Mouse (Mus musculus) kidney, postnatal 0 days (tissue): ENCODE measurements around the gene Hat1. TPM values are rescaled to one million over a fixed set of nuclear protein-coding genes. Genes with fewer than 3 reads are reported as not detected.

Experiments used
- ATAC-seq: fragments of 200-750 bp; cut with Nextera tagmentation; replicated peaks from 2 replicates; pipeline ENCODE4 v1.8.0; 2017; ENCODE audit warnings: low read depth, moderate number of reproducible peaks, moderate TSS enrichment, moderate library complexity; ENCODE audit not compliant: low FRiP score
- DNase-seq: peaks from one replicate; pipeline ENCODE4 v3.0.0-alpha.2; 2016; ENCODE audit warnings: low spot score
- H3K27ac ChIP-seq: fragments of 300-500 bp; sonication (generic); 2 replicates; pipeline ENCODE4 v1.5.1; 2014; ENCODE audit warnings: mild to moderate bottlenecking
- H3K27me3 ChIP-seq: fragments of 300-500 bp; sonication (generic); 2 replicates; pipeline ENCODE4 v1.6.1; 2014; ENCODE audit warnings: low read length, mixed read lengths; ENCODE audit not compliant: insufficient read depth
- H3K36me3 ChIP-seq: fragments of 300-500 bp; sonication (generic); 2 replicates; pipeline ENCODE4 v1.6.1; 2014; ENCODE audit warnings: low read length, mixed read lengths; ENCODE audit not compliant: insufficient read depth
- H3K4me1 ChIP-seq: fragments of 300-500 bp; sonication (generic); replicated peaks from 2 replicates; pipeline ENCODE4 v1.6.1; 2014; ENCODE audit warnings: antibody characterized with exemption, low read length, mixed read lengths; ENCODE audit not compliant: insufficient read depth
- H3K4me2 ChIP-seq: fragments of 300-500 bp; sonication (generic); 2 replicates; pipeline ENCODE4 v1.6.1; 2014; ENCODE audit warnings: mild to moderate bottlenecking, low read length, moderate library complexity, mixed read lengths
- H3K4me3 ChIP-seq: fragments of 300-500 bp; sonication (generic); replicated peaks from 2 replicates; pipeline ENCODE4 v1.5.1; 2014; ENCODE audit warnings: low read depth, low read length
- H3K9ac ChIP-seq: fragments of 300-500 bp; sonication (generic); 2 replicates; pipeline ENCODE4 v1.6.1; 2014; ENCODE audit warnings: low read depth, low read length
- H3K9me3 ChIP-seq: fragments of 300-500 bp; sonication (generic); replicated peaks from 2 replicates; pipeline ENCODE4 v1.6.1; 2016; ENCODE audit warnings: low read length, inconsistent platforms, mixed read lengths
- CTCF ChIP-seq: IDR thresholded peaks from 2 replicates; pipeline ENCODE4 v1.5.1; 2016; ENCODE audit warnings: antibody characterized with exemption, low read depth, mild to moderate bottlenecking, moderate library complexity
- whole genome bisulfite sequencing: fragments of 180-500 bp; shearing (Covaris S2); extraction: QIAGEN DNeasy Blood & Tissue Kit; methylation state at CpG from one replicate; pipeline ENCODE4 v1.1.7; 2014; 5-methylcytosine and 5-hydroxymethylcytosine counted together
- polyA plus RNA-seq: library from polyadenylated mRNA; unstranded; fragments of >200 nt; fragmentation: Nextera tagmentation; extraction: Ambion mirVana; gene quantifications from 2 replicates; pipeline ENCODE4 v1.2.1, GENCODE M21; 2015

The Hat1 gene
- polyA plus RNA-seq, 1 experiment from 2014 or later = 85.9 TPM

DNA sequence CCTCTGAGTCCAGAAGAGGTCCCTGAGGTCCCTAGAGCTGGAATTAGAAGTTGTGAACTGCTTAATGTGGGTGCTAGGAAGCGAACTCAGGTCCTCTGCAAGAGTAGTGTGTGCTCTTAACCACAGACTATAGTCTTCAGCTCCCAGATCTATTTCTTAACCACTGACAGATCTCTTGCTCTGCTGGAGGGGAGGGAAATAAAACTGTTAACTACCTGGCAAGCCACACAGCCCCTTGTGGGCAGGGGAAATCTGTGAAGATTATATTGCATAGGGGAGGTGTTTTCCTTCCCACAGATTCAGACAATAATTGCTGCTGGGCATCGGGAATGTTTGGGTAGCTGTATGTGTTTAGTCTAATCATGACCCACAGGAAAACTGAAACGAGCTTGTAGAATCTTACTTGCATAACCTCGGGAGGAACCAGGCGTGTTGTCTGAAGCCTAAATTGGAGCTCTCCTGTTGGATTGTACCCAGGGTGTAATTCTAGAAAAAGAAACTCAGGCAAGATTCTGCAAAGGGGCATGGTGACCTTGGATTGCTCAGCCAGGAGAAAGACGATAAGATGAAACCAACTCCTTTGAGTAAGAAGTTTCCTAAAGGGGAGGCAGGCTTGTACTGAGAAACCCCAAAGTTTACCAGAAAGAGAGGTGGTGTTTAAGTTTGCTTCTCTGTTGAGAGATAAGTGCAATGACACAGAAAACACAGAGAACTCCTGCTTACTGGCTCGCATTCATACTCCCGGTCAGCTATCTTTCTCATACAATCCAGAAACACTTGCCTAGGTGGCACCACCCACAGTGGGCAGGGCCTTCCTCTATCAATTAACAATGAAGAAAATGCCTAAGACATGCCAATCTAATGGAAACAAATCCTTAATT is 14.2 kb upstream of the Hat1 start:
- Histone ChIP-seq H3K4me1 (no peaks in the 10 kb centered on the region), H3K4me2 (no peak overlapping the region), H3K36me3 (no peaks in the 10 kb centered on the region), H3K4me3 (no peak overlapping the region), H3K27me3 (no peaks in the 10 kb centered on the region), H3K27ac (no peak overlapping the region), H3K9ac (no peak overlapping the region), H3K9me3 (no peaks in the 10 kb centered on the region)
- no peak for TF ChIP-seq CTCF
- ATAC-seq (no peak), DNase-seq (peak; percentile 24)
- 43% methylated on average over 8 of the region's 8 CpGs for WGBS

DNA sequence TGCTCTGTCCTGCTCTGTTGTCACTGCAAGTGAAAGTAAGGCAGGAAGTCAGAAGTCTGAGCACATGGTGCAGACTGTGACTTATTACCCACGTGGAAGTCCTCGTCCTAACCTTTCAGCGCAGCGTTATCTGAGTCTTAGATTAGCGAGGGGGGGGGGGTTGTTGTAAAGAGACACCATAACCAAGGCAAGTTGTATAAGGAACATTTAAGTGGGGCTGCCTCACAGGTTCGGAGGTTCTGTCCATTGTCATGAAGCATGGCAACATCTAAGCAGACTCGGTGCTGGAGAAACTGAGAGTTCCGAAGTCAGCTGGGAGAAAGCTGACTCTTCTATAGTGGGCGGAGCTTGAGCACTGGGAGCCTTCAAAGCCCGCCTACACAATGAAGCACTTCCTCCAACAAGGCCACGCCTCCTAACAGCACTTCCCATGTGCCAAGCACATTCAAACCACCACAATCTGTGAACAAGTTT is 12.3 kb upstream of the Hat1 start:
- Histone ChIP-seq H3K4me3 (no peak overlapping the region), H3K9ac (no peak overlapping the region), H3K9me3 (no peaks in the 10 kb centered on the region), H3K4me1 (no peaks in the 10 kb centered on the region), H3K36me3 (no peaks in the 10 kb centered on the region), H3K4me2 (peak overlapping the region; percentile 21; the same call in 1 of the 2 replicates), H3K27ac (no peak overlapping the region), H3K27me3 (no peaks in the 10 kb centered on the region)
- no peak for TF ChIP-seq CTCF
- peak; percentile 28 for DNase-seq
- no peak for ATAC-seq
- 38% methylated on average over 11 of the region's 11 CpGs for WGBS

DNA sequence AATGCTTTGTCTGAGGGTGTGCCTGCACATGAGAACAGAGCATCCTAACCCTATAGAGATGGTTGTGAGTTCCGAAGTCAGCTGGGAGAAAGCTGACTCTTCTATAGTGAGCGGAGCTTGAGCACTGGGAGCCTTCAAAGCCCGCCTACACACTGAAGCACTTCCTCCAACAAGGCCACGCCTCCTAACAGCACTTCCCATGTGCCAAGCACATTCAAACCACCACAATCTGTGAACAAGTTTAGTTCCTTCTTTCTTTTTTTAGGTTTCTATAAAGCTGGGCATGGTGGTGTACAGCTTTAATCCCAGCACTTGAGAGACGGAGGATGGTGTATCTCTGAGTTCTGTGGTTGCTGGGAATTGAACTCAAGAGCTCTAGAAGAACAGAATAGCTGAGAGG is 11.3 kb upstream of the Hat1 start:
- Histone ChIP-seq H3K27ac (no peak overlapping the region), H3K27me3 (no peaks in the 10 kb centered on the region), H3K36me3 (no peaks in the 10 kb centered on the region), H3K9me3 (no peaks in the 10 kb centered on the region), H3K4me3 (no peak overlapping the region), H3K4me2 (no peak overlapping the region), H3K9ac (no peak overlapping the region), H3K4me1 (no peaks in the 10 kb centered on the region)
- TF ChIP-seq CTCF = no peak
- no peak for DNase-seq
- WGBS = 92% methylated on average over 5 of the region's 5 CpGs
- ATAC-seq = no peak

DNA sequence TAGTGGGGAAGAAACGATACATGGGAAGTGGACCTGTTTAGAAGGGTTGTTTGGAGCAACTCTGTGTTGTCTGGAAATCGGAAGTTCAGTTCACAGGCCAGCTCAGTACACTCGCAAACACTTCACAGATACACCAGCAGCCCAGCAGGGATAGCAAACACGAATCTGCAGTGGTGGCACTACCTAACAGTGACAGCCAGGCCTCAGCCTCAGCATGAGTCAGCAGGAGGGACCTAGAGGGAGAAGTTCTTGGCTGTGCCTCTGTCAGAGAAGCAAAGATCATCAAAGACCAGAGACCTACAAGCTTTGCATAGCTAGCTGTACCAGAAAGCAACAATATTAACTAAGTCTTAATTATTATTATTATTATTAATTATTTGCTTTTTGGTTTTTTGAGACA is 6.8 kb upstream of the Hat1 start:
- Histone ChIP-seq H3K9me3 (no peaks in the 10 kb centered on the region), H3K4me3 (no peak overlapping the region), H3K27ac (no peak overlapping the region), H3K4me1 (no peaks in the 10 kb centered on the region), H3K9ac (no peak overlapping the region), H3K36me3 (no peaks in the 10 kb centered on the region), H3K27me3 (no peaks in the 10 kb centered on the region), H3K4me2 (no peak overlapping the region)
- 81% methylated on average over 4 of the region's 4 CpGs for WGBS
- DNase-seq (no peak), ATAC-seq (no peak)
- TF ChIP-seq CTCF = no peak

DNA sequence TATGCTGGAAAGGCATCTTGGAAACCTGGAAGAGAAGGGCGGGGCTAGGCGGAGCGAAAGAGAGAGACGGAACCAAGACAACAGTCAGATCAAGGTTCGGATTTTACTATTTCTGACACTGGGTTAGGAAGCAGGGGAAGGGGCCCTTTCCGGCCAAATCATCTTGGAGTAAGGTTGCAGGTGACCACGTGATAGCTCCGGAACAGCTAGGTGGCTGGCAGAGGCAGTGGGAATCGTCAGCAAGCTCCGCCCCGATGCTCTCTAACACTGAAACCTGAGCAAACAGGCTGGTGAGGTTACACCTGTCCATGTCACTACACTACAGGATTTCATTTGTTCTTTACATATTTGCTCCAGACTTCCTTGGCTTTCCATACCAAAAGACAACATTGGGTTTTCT is 4.9 kb upstream of the Hat1 start:
- Histone ChIP-seq H3K27me3 (no peaks in the 10 kb centered on the region), H3K9ac (no peak overlapping the region), H3K4me3 (no peak overlapping the region), H3K36me3 (no peaks in the 10 kb centered on the region), H3K4me2 (no peak overlapping the region), H3K27ac (no peak overlapping the region), H3K4me1 (no peaks in the 10 kb centered on the region), H3K9me3 (no peaks in the 10 kb centered on the region)
- no peak for TF ChIP-seq CTCF
- no peak for ATAC-seq
- WGBS = 40% methylated on average over 11 of the region's 11 CpGs
- no peak for DNase-seq

DNA sequence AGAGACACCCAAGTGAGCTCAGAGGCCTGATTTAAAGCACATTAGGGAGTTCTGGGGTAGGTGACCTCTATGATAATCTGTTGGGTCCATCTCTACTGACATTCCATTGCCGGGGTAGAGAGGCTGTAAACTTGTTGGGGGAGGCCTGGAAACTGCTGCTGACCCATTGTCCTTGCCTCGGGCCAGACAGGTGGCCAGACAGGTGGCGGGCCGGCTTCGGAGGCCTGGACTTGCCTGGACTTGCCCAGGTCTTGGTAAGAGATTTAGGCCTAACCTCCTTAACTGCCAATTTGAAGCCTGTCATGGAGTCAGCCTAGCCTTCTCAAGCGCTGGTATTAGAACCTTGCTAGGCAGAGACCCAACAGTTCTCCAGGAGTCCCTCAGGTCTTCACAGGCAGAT is 992 bp upstream of the Hat1 start:
- H3K4me1 ChIP-seq = peaks cover 5% of the 10 kb centered on the region; the same call in 1 of the 2 replicates
- ATAC-seq = no peak
- no peak overlapping the region for H3K4me3 ChIP-seq
- H3K9me3 ChIP-seq = no peaks in the 10 kb centered on the region
- no peak for DNase-seq
- 85% methylated on average over 6 of the region's 6 CpGs for WGBS
- no peak overlapping the region for H3K27ac ChIP-seq
- no peak overlapping the region for H3K4me2 ChIP-seq
- no peak for TF ChIP-seq CTCF
- H3K27me3 ChIP-seq = no peaks in the 10 kb centered on the region
- 0 out of 2 replicates have a peak, but pooled peaks cover 4% of the 10 kb centered on the region for H3K36me3 ChIP-seq
- no peak overlapping the region for H3K9ac ChIP-seq
